Mouse (Mus musculus): ENCODE measurements around the gene Usp44.
A peak's percentile ranks its signal among the peaks of the same experiment; 100 is the strongest.
"Not testable (repeated sequence)": the region's sequence is repeated elsewhere in the genome, so short reads cannot be mapped to it uniquely, and the experiment has no call there.

Usp44 gene

DNA sequence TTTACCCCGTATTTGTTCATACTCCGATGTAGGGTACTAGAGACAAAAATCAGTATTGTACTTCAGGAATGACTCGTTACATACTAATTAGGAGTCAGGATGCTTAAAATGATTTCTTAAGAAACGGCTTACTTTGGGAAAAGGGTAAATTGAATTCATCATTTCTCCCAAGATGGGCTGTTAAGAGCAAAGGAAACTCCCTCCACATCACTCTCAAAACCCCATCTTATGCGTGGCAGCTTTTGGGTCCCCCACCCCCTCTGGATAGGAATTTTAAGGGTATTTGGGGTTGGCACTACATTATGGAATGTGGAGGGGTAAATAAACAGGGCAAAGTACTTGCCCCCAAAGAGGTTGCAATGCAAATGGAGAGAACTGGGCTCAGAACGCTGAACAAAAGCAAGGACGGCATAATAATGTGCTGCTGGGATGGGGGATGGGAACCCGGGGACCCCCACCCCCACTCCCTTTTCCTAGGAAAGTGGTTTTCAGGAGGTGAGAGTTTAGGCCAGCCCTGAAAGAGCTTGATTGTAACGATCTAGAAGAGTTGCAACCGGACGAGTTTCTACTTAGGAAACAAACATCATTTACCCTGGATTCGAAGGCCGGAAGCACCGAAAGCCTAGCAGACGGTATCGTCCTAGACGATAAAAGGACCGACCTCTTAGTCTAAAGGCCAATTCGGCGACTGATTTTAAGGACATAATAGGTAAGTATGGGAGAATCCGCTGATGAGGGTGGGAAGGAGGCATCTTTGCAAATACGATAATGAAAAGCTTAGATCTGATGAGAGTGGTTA is at the start of gene Usp44:
TSS of gene Usp44 (plus strand) at position 625 of the 799 bp plus-strand sequence.
- no peak for DNase-seq

DNA sequence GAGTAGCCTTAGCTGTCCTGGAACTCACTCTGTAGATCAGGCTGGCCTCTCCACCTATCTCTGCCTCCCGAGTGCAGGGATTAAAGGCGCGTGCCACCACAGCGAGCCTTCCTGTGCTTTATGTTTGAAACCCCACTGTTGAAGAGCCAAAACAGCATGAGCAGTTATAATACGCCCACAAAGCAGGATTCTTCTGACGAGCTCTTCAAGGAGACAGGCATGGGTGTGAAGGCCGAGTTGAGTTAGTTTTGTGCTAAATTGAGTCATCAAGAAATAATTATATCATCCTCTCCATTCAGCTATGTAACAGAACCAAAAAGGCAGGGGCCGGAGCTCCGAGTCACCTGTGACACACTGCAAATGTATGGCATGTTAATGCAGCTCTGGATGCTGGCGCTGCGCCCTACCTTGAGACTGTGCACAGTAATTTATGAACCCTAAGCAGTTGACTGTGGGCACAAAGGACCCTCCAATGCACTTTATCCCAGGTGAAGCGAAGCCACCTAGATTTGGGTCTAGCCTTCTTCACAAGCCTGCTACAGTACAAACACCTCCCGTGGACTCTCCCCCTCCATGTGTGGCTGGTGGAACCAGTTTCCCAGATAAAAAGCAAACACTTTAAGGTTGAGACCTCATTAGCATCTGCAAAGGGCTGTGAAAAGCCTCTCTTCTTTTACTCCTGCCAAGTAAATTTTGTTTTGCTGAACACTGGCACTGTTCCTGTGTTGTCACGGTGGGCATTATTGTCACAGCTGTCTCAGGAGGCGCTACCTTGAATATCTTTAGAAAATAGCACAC is 47.9 kb upstream of the Usp44 start:
- DNase-seq, result no peak

DNA sequence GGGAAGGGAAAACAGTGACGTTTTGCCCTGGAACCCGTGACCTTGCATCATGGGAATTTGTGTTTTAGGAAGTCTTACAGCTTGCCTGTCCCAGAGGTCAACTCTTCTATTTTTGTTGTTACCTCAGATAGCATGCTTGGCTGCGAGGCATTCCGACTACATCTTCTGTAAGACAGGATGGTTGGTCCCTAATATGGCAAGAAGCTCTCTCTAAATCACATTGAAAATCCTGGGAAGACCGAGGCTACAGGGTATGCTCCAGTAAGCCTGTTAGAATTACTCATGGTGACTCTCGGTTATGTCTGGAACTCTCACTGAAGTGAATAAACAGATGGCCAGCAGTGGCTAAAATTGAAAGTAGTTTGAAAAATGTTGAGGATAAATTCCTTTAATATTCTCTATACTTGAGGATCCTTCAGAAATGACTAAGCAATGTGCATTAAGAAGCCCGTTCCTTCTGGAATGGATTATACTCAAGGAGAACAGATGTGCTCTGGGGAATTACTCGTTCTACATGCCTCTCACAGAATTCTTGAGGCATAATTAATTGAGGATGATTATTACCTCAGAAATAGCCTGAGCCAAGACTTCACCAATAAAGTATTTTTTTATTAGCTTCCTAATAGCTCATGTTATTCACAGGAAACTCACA is 31.5 kb upstream of the Usp44 start:
- no peak for DNase-seq

DNA sequence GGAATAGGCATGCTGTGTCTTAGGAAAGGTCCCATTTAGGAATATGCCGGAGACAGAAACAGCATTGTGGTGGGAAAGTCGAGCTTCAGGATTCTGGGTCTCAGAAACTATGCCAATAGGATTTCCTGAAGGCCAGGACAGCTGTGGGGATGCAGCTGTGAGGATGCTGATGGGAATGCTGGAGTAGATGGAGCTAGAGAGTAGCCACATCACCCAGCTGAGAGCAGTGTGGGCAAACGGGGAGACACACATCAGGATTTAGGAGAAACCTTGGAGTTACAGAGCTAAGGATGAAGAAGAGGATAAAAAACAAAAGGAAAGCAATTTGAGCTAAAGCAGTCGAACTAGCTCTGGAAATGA is 31.0 kb upstream of the Usp44 start:
- no peak for DNase-seq

DNA sequence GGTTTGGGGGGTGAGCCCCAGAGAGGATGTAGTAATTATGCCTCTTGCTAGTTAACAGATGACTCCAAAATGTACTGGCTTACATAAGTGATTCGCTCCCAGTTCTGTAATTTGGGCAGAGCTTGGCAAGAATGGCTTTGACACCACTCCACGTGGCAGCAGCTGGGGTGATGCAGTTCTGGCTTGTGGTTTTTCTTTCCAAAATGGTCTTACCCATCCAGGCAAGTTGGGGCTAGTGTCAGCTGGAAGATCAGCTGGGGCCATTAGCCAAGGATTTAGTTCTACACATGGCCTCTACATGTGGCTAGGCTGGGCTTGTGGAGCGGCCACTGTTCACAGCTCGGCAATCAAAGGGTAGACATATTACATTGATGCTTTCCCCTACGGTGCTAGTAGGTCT is 30.5 kb upstream of the Usp44 start:
- no peak for DNase-seq

DNA sequence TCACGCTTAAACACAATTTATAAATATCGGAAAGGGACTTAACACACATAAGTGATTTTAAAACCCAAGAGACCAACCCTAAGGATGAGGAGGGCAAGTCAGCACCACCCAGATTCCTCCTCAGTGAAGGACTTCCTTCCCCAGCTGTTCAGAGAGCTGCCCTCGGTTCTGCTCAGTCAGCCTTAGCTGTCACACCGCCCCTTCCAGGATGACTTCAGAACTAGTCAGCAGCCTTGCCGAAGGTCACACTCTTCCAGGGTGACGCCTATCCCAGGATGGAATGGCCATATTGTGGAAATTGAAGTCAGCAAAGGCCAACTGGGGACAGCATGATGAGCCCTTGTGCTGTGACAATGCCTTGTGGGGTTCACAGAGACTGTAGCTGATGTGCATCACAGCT is 28.2 kb upstream of the Usp44 start:
- no peak for DNase-seq

DNA sequence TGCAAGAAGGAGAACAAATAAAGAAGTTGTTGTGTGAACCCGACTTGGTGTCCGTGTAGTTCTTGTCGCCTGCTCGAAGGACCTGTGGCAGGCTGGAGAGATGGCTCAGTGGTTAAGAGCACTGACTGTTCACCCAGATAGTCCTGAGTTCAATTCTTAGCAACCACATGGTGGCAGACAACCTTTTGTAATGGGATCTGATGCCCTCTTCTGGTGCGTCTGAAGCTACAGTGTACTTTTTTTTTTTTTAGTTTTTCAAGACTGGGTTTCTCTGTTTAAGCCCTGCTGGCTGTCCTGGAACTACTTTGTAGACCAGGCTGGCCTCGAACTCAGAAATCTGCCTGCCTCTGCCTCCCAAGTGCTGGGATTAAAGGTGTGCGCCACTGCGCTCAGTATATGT is 21.9 kb upstream of the Usp44 start:
- not testable (repeated sequence) for DNase-seq

DNA sequence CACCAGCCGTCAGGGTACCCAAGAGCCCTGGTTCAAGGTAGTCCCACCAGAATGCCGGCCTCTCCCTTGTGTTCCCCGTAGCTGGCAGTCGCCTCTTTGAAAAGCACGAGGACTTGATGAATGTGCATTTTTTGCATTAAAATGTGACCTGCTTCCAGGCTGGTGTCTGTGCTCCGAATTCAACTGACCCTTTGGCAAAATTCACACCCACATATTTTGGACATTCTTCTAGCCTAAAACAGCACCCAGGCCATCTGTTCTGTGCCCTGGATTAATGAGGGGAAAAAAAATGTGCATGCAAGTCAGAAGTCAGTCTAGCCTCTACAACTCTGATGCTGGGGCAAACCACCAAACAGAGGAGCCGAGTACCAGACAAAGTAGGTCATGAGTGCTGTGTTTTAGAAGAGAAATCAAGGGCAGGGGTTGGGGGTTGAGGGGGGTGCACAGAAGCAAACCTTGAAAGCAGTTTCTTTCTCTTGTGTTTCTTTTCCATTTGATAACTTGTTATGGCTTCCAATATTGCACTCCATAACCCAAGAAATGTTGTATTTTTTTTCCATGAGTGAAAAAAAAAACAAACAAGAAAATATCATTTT is 20.7 kb upstream of the Usp44 start:
- DNase-seq, result peak; percentile 17

DNA sequence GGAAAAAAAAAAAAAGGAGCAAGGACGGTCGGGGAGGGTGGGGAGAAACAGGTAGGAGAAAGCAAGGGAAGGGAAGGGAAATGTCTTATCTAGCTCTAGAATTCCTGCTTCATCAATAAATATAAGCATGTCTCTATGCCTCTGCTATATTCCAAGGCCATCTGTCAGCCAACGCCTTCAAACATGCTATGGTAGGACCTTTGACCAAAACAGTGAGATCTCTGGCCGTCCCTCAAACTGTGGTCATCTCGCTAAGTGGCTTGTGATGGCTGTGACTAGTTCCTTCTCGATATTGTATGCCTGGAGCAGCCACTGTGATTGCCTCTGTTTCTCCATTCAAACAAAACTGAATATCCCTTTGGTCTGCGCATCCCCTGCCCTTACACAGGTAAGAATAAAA is 19.3 kb upstream of the Usp44 start:
- DNase-seq, result no peak

DNA sequence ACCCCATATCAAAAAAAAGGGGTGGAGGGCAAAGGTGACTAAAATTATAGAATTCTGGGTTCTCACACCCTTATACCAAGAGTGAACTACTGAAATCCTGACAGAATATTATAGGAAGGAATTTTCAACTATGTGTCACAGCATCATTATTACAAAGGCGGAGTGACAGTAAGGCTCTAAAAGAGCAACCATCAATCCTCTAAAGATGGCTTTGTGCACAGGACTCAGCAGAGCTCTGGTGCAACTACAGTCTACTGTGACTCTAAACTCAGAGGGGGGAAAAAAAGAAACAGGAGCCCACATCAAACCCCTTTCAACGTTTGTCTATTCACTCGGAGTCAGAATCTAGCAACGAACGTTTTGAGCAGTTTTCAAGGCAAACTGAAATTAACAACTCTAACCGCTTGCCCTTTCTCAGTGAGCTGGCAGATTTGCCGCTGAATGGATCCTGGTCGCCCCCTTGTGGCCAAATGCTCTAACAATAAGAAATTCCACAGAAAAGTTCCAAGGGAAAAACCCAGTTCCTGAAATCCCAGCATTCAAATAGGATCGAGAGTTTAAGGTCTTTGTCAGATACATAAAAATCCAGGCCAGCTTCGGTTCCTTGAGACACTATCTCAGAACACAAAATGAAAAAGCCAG is 18.5 kb upstream of the Usp44 start:
- peak; percentile 80 for DNase-seq

DNA sequence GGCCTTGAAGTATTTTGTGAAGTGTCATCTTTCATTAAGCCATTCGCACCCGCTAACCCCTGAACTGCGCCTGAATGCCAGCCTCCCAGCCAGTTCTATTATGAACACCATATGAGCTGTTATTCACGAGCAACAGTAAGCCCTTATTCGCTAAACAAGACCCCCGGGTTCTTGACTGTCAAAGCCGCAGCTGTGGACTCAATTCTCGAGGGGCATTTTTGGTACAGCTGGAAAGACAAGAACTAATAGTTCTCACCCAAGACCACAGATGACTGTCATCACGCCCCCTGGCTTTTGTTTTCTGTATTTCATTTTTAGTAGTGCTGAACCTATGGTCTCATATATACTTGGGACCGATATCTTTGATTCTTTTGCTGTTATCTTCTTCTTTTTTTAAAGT is 17.6 kb upstream of the Usp44 start:
- DNase-seq, result no peak

DNA sequence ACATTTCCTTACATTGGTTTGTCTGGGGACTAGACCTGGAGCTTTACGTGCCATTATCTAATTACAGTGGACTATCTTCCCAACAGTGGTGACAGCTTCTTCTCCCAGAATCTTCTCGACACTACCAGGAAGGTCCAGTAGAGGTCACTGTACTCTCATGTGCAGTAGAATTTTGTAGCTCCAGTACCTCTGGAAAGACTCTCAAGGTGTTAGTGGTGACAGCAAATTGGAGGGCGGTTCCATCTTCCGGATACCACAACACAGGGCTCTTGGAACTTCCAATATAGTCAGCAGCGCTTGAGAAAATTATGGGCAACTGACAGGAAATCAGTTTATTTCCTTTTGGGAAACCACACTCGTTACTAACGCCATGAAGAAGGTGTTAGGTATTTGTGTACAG is 12.7 kb upstream of the Usp44 start:
- DNase-seq, result peak; percentile 77

DNA sequence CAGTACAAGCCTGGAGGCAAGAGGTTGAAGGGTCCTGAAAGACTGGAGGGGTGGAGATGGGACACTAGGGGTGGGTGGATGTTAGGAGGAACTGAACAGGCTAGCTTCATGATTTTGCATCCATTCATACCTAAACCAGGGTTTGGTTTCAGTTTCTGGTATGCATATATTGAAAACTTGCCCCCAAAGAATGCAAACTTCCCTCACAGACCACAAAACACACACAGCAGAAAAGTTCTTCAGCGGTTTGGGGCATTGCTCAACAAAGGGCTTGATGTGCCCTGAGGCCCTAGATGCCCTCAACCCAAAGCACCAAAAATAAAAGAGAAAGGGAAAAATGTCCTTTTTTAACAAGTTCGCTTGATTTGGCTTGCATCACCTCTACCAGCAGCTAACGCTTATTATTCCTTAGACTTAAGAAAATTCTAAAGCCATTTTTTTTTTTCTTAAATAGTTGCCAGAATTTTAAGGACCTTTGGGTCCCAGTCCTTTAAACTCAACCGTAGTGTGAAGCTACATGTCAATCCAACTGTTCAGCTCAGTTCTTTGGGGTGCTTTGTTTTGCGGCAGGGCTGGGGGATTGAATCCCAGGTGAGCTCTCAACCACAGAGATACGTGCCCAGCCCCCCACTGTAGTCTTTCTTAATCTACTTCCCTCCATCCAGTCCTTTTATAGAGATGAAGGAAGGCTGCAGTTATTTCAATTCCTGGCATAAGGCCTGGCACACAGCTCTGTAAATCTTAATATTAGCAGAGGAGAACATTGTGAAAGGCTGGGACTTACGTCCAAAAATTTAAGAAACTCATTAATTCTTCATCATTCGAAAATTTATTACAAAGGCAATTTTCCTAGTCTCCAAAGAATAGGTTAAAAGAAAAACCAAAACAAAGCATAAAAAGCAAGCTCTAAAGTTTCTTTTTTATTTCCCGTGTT is 1.2 kb upstream of the Usp44 start:
- no peak for DNase-seq

DNA sequence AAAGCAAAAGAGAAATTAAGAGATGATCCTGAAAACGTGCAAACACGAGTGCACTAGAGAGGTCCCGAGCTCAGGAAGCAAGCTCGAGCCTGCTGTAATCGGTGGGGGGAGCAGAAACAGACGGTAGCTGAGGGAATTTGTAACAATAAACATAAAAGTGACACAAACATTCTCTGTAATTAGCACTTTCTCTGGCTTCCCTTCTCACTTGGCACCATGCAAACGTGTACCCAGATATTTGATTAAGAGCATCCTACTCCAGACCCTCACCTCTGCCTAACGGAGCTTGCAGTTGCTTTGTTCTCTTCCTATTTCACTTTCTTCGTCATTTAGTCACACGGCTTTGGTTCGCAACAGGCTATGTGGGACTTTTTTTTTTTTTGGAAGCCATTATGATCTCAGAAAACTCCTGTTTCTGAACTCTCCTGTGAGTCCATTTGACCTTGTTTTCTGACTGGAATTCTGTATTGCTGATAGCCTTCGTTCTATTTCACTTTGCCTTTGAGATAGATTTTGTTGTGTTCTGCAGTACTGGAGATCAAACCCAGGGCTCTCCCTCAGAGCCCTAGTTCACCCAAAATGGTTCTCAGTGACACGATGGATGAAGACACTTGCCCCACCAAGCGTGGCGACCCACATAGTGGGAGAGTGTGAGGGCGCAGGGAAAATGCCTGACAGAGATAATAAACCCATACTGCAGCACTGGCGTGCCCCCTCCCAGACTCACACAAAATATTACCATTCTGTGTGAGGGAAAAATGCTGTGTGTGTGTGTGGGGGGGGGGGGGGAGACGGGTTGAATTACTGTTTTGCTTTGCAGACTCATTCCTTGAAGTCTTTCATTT is 597 bp downstream of the Usp44 start:
- no peak for DNase-seq

DNA sequence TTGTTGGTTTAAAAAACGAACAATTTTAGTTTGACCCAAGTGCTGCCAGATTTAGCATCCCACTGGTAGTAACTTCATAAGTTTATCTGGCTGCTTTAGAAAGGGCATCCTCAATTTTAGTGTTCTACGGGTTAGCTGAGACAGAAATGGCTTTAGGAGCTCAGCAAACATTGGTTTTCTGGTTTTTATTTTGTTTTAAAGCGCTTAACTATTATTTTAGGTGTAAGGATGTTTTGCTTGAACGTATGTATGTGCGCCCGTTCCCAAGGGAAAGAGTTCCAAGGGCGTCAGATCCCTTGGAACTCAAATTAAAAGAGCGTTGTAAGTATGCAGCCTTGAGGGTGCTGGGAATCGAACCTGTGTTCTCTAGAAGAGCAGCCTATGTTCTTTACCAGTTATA is 1.5 kb downstream of the Usp44 start:
- DNase-seq, result no peak

DNA sequence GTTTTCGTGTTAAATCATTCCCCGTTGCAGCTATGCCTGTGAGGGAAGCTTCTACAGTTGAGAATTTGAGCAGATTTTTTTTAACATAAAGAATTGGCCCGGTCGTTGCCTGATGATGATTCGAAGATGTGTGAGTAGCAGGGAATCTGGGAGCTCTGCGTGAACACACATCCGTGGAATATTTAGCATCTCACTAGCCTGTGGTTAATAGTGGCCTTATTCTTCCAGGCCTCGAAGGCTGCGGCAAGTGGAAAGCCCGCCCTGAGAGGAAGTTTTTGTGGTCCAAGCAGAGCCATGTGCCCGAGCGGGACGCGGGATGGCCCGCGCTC is 2.0 kb downstream of the Usp44 start:
- no peak for DNase-seq

DNA sequence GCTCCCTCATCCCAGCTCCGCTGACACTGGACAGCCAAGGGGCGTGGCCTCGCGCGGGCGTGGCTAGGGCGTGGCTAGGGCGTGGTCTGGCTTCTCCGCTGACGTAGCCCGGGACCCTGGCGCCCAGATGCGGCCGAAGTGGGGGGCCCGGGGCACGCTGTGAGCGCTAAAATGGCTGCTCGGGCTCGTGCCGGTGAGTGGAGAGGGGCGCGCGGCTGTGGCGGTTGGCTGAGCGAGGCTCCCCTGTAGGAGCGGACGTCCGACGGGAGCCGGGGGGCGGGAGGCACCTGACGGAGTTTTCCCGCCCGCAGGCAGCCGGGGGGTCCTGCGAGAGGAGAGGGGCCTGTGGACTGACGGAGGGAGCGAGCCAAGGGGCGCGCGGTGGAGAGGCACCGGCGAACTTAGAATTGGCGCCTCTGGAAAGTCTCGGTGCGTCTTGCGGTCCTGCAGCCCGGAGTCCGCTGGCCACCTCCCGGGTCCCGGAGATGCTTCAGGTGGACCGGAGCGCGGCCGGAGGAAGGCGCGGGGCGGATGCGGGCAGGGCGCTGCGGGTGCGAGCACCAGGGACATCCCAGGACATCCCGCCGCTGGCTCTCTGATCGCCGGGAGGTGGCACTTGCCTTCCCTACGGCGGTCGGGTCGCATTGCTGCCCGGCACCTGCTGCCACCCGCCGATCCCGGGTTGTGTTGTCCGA is 2.5 kb downstream of the Usp44 start:
- peak; percentile 70 for DNase-seq

DNA sequence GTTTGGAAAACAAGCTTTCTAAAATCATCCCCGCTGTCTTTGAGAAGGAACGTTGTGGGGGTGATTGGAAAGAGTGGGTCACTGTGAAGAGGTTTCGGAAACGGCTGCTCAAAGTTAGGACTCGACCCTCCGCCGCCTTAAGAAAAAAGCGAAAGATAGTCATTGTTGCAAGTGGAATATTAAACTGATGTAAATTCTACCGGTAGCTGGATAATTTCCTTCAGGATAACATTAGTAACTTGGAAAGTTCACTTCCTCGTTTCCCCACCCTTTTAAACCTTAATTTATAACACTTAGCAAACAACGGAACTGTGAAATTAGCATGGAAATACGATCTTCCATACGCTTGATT is 3.0 kb downstream of the Usp44 start:
- no peak for DNase-seq

DNA sequence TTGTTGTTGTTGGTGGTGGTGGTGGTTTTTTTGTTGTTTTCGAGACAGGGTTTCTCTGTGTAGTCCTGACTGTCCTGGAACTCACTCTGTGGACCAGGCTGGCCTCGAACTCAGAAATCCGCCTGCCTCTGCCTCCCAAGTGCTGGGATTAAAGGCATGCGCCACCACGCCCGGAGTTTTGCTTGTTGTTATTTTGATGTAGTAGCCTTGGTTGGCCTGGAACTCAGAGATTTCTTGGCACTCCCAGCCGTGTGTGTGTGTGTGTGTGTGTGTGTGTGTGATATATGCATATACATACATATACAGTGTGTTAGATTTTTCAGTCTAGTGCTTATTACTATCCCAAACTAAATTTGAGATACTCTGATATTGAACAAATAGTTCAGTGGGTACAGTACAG is 3.8 kb downstream of the Usp44 start:
- DNase-seq, result not testable (repeated sequence)

DNA sequence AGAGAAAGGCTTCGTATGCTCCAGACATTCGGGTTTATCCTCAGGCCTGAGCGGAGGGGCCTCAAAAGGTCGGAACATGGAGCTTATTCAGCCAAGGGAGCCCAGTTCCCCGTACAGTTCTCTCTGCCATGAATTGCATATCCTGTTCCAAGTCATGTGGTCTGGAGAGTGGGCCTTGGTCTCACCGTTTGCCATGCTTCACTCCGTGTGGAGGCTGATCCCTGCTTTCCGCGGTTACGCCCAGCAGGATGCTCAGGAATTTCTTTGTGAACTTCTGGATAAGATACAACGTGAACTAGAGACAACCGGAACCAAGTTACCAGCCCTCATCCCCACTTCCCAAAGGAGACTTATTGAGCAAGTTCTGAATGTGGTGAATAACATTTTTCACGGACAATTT is 15.4 kb downstream of the Usp44 start:
- no peak for DNase-seq

DNA sequence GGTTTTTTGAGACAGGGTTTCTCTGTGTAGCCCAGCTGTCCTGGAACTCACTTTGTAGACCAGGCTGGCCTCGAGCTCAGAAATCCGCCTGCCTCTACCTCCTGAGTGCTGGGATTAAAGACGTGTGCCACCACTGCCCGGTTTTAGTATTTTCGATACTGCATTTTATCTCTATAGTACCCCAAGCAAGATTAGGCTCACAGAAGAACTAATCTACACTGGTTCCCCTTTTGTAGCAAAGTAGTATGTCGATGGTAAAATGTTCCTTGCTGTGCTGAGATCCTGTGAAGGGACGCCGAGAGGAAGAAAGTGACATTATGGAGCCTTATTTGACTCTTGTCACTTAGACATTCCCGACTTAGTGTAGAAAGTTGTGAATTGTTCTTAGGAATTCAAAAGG is 23.8 kb downstream of the Usp44 start:
- no peak for DNase-seq
